Mouse (Mus musculus): ENCODE measurements around the gene Rnf123.

- TF ChIP-seq CTCF (IDR thresholded peaks at IDR 0.05; ENCODE audit: low read depth): no peak
- no peak for TF ChIP-seq EP300 (IDR thresholded peaks at IDR 0.05; ENCODE audit: low read depth)
These were observed 24.9 kb downstream of the Rnf123 start for GRCm38 (mm10) chr9:108058291-108058690.

Measured in liver, embryonic 14.5 days (tissue).